Mouse (Mus musculus) liver, embryonic 13.5 days (tissue): ENCODE results near the gene Poln. TPM values are rescaled to one million over a fixed set of nuclear protein-coding genes. Genes with fewer than 3 reads are reported as not detected.

ENCODE experiments used
- ATAC-seq: fragments of 200-750 bp; cut with Nextera tagmentation; 2 replicates; pipeline ENCODE4 v1.8.0; 2017; ENCODE audit warnings: low read depth, mild to moderate bottlenecking, moderate number of reproducible peaks, moderate library complexity
- DNase-seq: peaks from one replicate; pipeline ENCODE4 v3.0.0; 2022
- H3K27ac ChIP-seq: fragments of 300-500 bp; sonication (generic); 2 replicates; pipeline ENCODE4 v1.5.1; 2015; ENCODE audit warnings: moderate library complexity, mild to moderate bottlenecking, inconsistent platforms
- H3K27me3 ChIP-seq: fragments of 300-500 bp; sonication (generic); 2 replicates; pipeline ENCODE4 v1.6.1; 2015; ENCODE audit warnings: mild to moderate bottlenecking, inconsistent platforms
- H3K36me3 ChIP-seq: fragments of 300-500 bp; sonication (generic); 2 replicates; pipeline ENCODE4 v1.6.1; 2015; ENCODE audit warnings: mild to moderate bottlenecking, inconsistent platforms
- H3K4me1 ChIP-seq: fragments of 300-500 bp; sonication (generic); replicated peaks from 2 replicates; pipeline ENCODE4 v1.6.1; 2015; ENCODE audit warnings: inconsistent platforms
- H3K4me2 ChIP-seq: fragments of 300-500 bp; sonication (generic); 2 replicates; pipeline ENCODE4 v1.6.1; 2015; ENCODE audit warnings: inconsistent platforms, mild to moderate bottlenecking, moderate library complexity
- H3K4me3 ChIP-seq: fragments of 300-500 bp; sonication (generic); replicated peaks from 2 replicates; pipeline ENCODE4 v1.5.1; 2015; ENCODE audit warnings: mild to moderate bottlenecking, inconsistent platforms
- H3K9ac ChIP-seq: fragments of 300-500 bp; sonication (generic); 2 replicates; pipeline ENCODE4 v1.6.1; 2015; ENCODE audit warnings: mild to moderate bottlenecking, inconsistent platforms
- H3K9me3 ChIP-seq: fragments of 300-500 bp; sonication (generic); replicated peaks from 2 replicates; pipeline ENCODE4 v1.6.1; 2016; ENCODE audit warnings: inconsistent platforms
- WGBS: fragments of 180-500 bp; shearing (Covaris S2); methylation state at CpG from one replicate; pipeline ENCODE4 v1.1.7; 2015; ENCODE audit not compliant: insufficient replicate concordance; 5-methylcytosine and 5-hydroxymethylcytosine counted together
- polyA plus RNA-seq: library from polyadenylated mRNA; unstranded; fragments of >200 nt; fragmentation: Nextera tagmentation; extraction: Ambion mirVana; gene quantifications from 2 replicates; pipeline ENCODE4 v1.2.1, GENCODE M21; 2015

Gene Poln
- polyA plus RNA-seq, 1 experiment from 2014 or later, result 0.97 TPM

DNA sequence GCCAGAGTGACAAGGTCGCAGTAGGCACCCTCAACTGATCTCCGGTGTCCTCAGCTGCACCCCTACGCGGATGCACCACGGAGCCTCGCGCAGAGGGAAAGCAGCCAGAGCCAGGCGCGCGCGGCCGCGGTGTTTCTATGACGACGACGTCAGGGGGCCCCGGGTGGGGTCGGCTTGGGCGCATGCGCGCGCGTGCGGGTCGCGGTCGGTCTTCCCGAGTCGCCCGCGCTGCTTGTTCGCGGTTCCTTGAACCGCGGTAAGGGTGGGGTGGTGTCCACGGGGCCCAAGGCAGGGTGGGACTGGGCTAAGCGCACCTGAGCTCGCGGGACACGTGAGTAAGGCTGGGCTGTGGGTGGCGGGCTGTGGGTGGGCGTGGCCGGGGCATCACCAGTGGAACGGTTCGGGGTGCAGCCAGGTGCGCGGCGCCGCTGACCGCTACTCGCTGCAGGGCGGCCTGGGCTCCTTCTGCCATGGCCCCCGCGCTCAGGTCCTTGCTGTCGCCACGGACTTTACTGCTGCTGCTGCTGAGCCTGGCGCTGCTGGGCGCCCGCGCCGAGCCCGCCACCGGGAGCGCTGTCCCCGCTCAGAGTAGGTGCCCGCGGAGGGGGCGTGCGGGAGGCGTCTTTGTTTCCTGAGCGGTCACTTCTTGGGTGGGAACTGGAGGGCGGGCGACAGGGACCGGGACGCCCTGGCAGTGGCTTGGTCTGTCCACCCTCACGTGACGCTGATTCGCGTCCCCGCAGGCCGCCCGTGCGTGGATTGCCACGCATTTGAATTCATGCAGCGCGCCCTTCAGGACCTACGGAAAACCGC is 185.7 kb downstream of the Poln start, which contains the start of gene Gm1673:
Gene Gm1673, plus strand, starts transcription at position 125 of the 813 bp plus-strand sequence.
- Histone ChIP-seq H3K27me3 (peaks cover 57% of the 10 kb centered on the region), H3K27ac (no peak within 1 kb of the TSS), H3K4me3 (peak within 1 kb of the TSS; percentile 60), H3K4me2 (peak within 1 kb of the TSS; percentile 73), H3K9me3 (no peaks in the 10 kb centered on the region), H3K4me1 (peaks cover 11% of the 10 kb centered on the region; the same call in 1 of the 2 replicates), H3K36me3 (no peaks in the 10 kb centered on the region), H3K9ac (peak within 1 kb of the TSS; percentile 39)
- ATAC-seq, result peak; percentile 41
- peak; percentile 22 for DNase-seq
- WGBS, result 2% methylated on average over 84 of the region's 88 CpGs

- Histone ChIP-seq H3K27me3 (peaks cover 57% of the 10 kb centered on the region), H3K4me3 (peak overlapping the region; percentile 60), H3K27ac (no peak overlapping the region), H3K9ac (no peak overlapping the region; the same call in 1 of the 2 replicates), H3K4me2 (peak overlapping the region; percentile 73), H3K36me3 (no peaks in the 10 kb centered on the region), H3K4me1 (peaks cover 11% of the 10 kb centered on the region; the same call in 1 of the 2 replicates), H3K9me3 (no peaks in the 10 kb centered on the region)
- 6% methylated on average over 26 of the region's 26 CpGs for WGBS
- no peak for DNase-seq
- ATAC-seq, result no peak
Observed at GRCm38 (mm10) chr5:33982731-33983259, 186.5 kb downstream of the Poln start.

- DNase-seq, result no peak
- no peak for ATAC-seq
- H3K27ac ChIP-seq, result no peak overlapping the region
- H3K27me3 ChIP-seq, result peaks cover 6% of the 10 kb centered on the region
- no peak overlapping the region for H3K4me2 ChIP-seq
- H3K9ac ChIP-seq, result no peak overlapping the region
- no peak overlapping the region for H3K4me3 ChIP-seq
- no peaks in the 10 kb centered on the region for H3K9me3 ChIP-seq
- no peaks in the 10 kb centered on the region for H3K36me3 ChIP-seq
- WGBS, result 23% methylated on average over 3 of the region's 3 CpGs
- H3K4me1 ChIP-seq, result no peaks in the 10 kb centered on the region
Observed at GRCm38 (mm10) chr5:33976267-33976666, 193.0 kb downstream of the Poln start.

DNA sequence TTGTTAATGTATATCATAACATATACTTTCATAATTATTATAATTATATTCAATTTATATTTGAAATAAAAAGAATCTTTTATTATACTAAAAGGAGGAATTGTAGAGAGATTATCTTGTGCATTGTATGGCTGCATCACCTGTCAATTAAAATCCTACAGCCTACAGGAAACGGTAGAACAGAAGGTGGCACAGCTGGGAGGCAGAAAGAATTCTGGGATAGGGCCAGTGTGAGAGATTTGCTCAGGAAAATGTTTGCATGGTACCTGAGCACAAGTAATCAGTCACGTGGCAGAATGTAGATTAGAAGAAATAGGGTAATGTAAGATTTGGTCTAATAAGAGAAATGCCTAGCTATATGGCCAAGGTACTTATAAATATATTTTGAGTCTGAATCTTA is 194.5 kb downstream of the Poln start:
- 0 out of 2 replicates have a peak, but pooled peaks cover 2% of the 10 kb centered on the region for H3K27me3 ChIP-seq
- H3K27ac ChIP-seq, result no peak overlapping the region
- H3K4me2 ChIP-seq, result no peak overlapping the region
- ATAC-seq (no peak), DNase-seq (no peak)
- no peaks in the 10 kb centered on the region for H3K9me3 ChIP-seq
- no peak overlapping the region for H3K4me3 ChIP-seq
- H3K4me1 ChIP-seq, result no peaks in the 10 kb centered on the region
- H3K36me3 ChIP-seq, result no peaks in the 10 kb centered on the region
- WGBS, result 41% methylated on average over 2 of the region's 2 CpGs
- no peak overlapping the region for H3K9ac ChIP-seq

GRCm38 (mm10) chr5:33959382-33959781 is 209.9 kb downstream of the Poln start:
- no peak for ATAC-seq
- DNase-seq, result no peak
- Histone ChIP-seq H3K4me3 (no peak overlapping the region), H3K27me3 (no peaks in the 10 kb centered on the region), H3K27ac (no peak overlapping the region), H3K4me2 (no peak overlapping the region), H3K36me3 (0 out of 2 replicates have a peak, but pooled peaks cover 3% of the 10 kb centered on the region), H3K9ac (no peak overlapping the region), H3K4me1 (no peaks in the 10 kb centered on the region), H3K9me3 (0 out of 2 replicates have a peak, but pooled peaks cover 6% of the 10 kb centered on the region)
- WGBS, result 63% methylated on average over 4 of the region's 4 CpGs

Other genes with a start within 250 kb of the Poln start
- 30.9 and 35.5 TPM in 2 replicates for gene Nelfa, start 233.0 kb downstream of the Poln start, polyA plus RNA-seq
- gene Gm1673, start 186.0 kb downstream of the Poln start, polyA plus RNA-seq, result 5.0 and 7.0 TPM in 2 replicates
- gene Nat8l, start 173.5 kb downstream of the Poln start, polyA plus RNA-seq, result 0.05 and 0.06 TPM in 2 replicates
- gene Haus3, start 79 bp upstream of the Poln start, polyA plus RNA-seq, result 31.0 and 42.5 TPM in 2 replicates
- gene Mxd4, start 18.3 kb upstream of the Poln start, polyA plus RNA-seq, result 3.2 and 3.8 TPM in 2 replicates
- 0.02 TPM in 1 of 2 replicates, not detected in the other for gene Zfyve28, start 119.0 kb upstream of the Poln start, polyA plus RNA-seq
- not detected in 2 replicates for gene Cfap99, start 119.2 kb upstream of the Poln start, polyA plus RNA-seq
- 79.1 and 89.1 TPM in 2 replicates for gene Rnf4, start 166.8 kb upstream of the Poln start, polyA plus RNA-seq
- gene Fam193a, start 200.5 kb upstream of the Poln start, polyA plus RNA-seq, result 3.8 and 3.9 TPM in 2 replicates